Mouse (Mus musculus): ENCODE measurements around the gene Mpzl2. TPM values are rescaled to one million over a fixed set of nuclear protein-coding genes. Genes with fewer than 3 reads are reported as not detected.

The Mpzl2 gene
- total RNA-seq, 2 experiments from 2014 or later, result 0.62 to 2.3 TPM

- no peak for DNase-seq
Observed at GRCm38 (mm10) chr9:45085741-45086690, 46.4 kb downstream of the Mpzl2 start.

- DNase-seq, result no peak
Observed at GRCm38 (mm10) chr9:45088040-45088439, 48.4 kb downstream of the Mpzl2 start.

- DNase-seq, result no peak
Observed at GRCm38 (mm10) chr9:45090811-45091210, 51.2 kb downstream of the Mpzl2 start.

- peak in 1 of 2 experiments; percentile 35 for DNase-seq
Observed at GRCm38 (mm10) chr9:45092641-45093040, 53.0 kb downstream of the Mpzl2 start.

GRCm38 (mm10) chr9:45095149-45095937 is 55.7 kb downstream of the Mpzl2 start:
- DNase-seq, result peak in 1 of 2 experiments; percentile 60

- no peak for DNase-seq
Observed at GRCm38 (mm10) chr9:45097877-45098276, 58.3 kb downstream of the Mpzl2 start.

GRCm38 (mm10) chr9:45098426-45098825 is 58.8 kb downstream of the Mpzl2 start:
- DNase-seq, result no peak

- DNase-seq, result no peak
Observed at GRCm38 (mm10) chr9:45102528-45102927, 62.9 kb downstream of the Mpzl2 start.

- DNase-seq, result no peak
Observed at GRCm38 (mm10) chr9:45103211-45103979, 63.8 kb downstream of the Mpzl2 start.

Other genes starting within 250 kb of the Mpzl2 start
- 10 to 100 TPM; 15.1 to 15.6 TPM for gene Tmem25, start 240.5 kb upstream of the Mpzl2 start, total RNA-seq (2021)
- gene Ttc36, start 236.7 kb upstream of the Mpzl2 start, total RNA-seq (2021), result under 1 TPM; 0.72 to 0.80 TPM
- gene Kmt2a, start 158.5 kb upstream of the Mpzl2 start, total RNA-seq (2021), result 10 to 100 TPM; 24.9 to 28.1 TPM
- 1,000 to 10,000 TPM; 1,708 to 2,082 TPM for gene Atp5l, start 119.1 kb upstream of the Mpzl2 start, total RNA-seq (2021)
- gene Ube4a, start 74.2 kb upstream of the Mpzl2 start, total RNA-seq (2021), result 10 to 100 TPM; 33.8 to 35.5 TPM
- gene Cd3g, start 59.4 kb upstream of the Mpzl2 start, total RNA-seq (2021), result 1 to 10 TPM in 1 of 2 experiments, under 1 TPM in 1; 0.62 to 4.6 TPM
- 1 to 10 TPM in 1 of 2 experiments, not detected in 1; 4.1 TPM for gene Cd3d, start 58.0 kb upstream of the Mpzl2 start, total RNA-seq (2021)
- gene Cd3e, start 30.2 kb upstream of the Mpzl2 start, total RNA-seq (2021), result 1 to 10 TPM in 1 of 2 experiments, under 1 TPM in 1; 0.47 to 6.4 TPM
- gene Mpzl3, start 15.4 kb downstream of the Mpzl2 start, total RNA-seq (2021), result 1 to 10 TPM; 1.7 to 2.7 TPM
- gene Jaml, start 39.4 kb downstream of the Mpzl2 start, total RNA-seq (2021), result 1 to 10 TPM in 1 of 2 experiments, under 1 TPM in 1; 0.40 to 1.4 TPM
- 1 to 10 TPM; 1.3 to 1.7 TPM for gene Scn2b, start 78.0 kb downstream of the Mpzl2 start, total RNA-seq (2021)
- 10 to 100 TPM; 29.9 to 30.4 TPM for gene Scn4b, start 98.6 kb downstream of the Mpzl2 start, total RNA-seq (2021)
- gene BC049352, start 142.2 kb downstream of the Mpzl2 start, total RNA-seq (2021), result under 1 TPM in 1 of 2 experiments, not detected in 1; 0.41 TPM
- under 1 TPM in 1 of 2 experiments, not detected in 1; 0.13 TPM for gene Tmprss4, start 164.3 kb downstream of the Mpzl2 start, total RNA-seq (2021)
- 1 to 10 TPM; 1.9 to 2.5 TPM for gene Il10ra, start 229.3 kb downstream of the Mpzl2 start, total RNA-seq (2021)

All from heart, adult 18-20 months (tissue).